10 mouse cellular contexts compared by ENCODE assay signal in genomic region chr19:42069241-42069525, GRCm38 (mm10). TPM values are rescaled to one million over a fixed set of nuclear protein-coding genes. Genes with fewer than 3 reads are reported as not detected.
DNase-seq lines count a peak whose midpoint lies in the region; ATAC-seq and TF ChIP-seq lines count a peak whose summit lies in the region.
"Had no signal": no experiment of that assay in that cellular context is flagged by ENCODE, and none has a peak within 500 bp of the region (broad histone marks: within the 10 kb centered on the region; RNA-seq: fewer than 3 reads in every experiment).

No protein-coding gene starts in this region.

- peaks cover 8% of the 10 kb centered on the region; the same call in 1 of the 2 replicates for H3K36me3 ChIP-seq in hindbrain, embryonic 14.5 days (replicated peaks; ENCODE audit: control insufficient read depth, insufficient read depth)
- H3K36me3 ChIP-seq in hindbrain, embryonic 13.5 days = peaks cover 13% of the 10 kb centered on the region
- H3K36me3 ChIP-seq in kidney, postnatal 0 days (ENCODE audit: insufficient read depth, low read length) = no peaks in the 10 kb centered on the region
- H3K36me3 ChIP-seq in forebrain, embryonic 15.5 days = peaks cover 14% of the 10 kb centered on the region; the same call in 1 of the 2 replicates

- H3K4me3 ChIP-seq in hindbrain, embryonic 14.5 days (replicated peaks; ENCODE audit: low read length) = no peak overlapping the region
- H3K4me3 ChIP-seq in hindbrain, embryonic 13.5 days = no peak overlapping the region
- no peak overlapping the region for H3K4me3 ChIP-seq in kidney, postnatal 0 days (replicated peaks; ENCODE audit: low read depth, low read length)
- H3K4me3 ChIP-seq in forebrain, embryonic 15.5 days = no peak overlapping the region
- H3K4me3 ChIP-seq: forebrain, embryonic 12.5 days; megakaryocyte, embryonic 14.5 days had no signal

- H3K27ac ChIP-seq in hindbrain, embryonic 14.5 days = no peak overlapping the region
- H3K27ac ChIP-seq in hindbrain, embryonic 13.5 days = no peak overlapping the region
- no peak overlapping the region for H3K27ac ChIP-seq in kidney, postnatal 0 days
- no peak overlapping the region for H3K27ac ChIP-seq in forebrain, embryonic 15.5 days (replicated peaks)
- H3K27ac ChIP-seq: forebrain, embryonic 12.5 days had no signal

- no peak for ATAC-seq in hindbrain, embryonic 14.5 days (ENCODE audit: low FRiP score)
- ATAC-seq in hindbrain, embryonic 13.5 days (ENCODE audit: low FRiP score) = no peak
- no peak for ATAC-seq in kidney, postnatal 0 days (replicated peaks; ENCODE audit: low FRiP score, low read depth)
- ATAC-seq in forebrain, embryonic 15.5 days (replicated peaks) = no peak

- no peaks in the 10 kb centered on the region for H3K27me3 ChIP-seq in hindbrain, embryonic 14.5 days (ENCODE audit: control insufficient read depth, insufficient read depth, low read length)
- H3K27me3 ChIP-seq in hindbrain, embryonic 13.5 days = no peaks in the 10 kb centered on the region
- H3K27me3 ChIP-seq in kidney, postnatal 0 days (ENCODE audit: insufficient read depth, low read length) = no peaks in the 10 kb centered on the region
- no peaks in the 10 kb centered on the region for H3K27me3 ChIP-seq in forebrain, embryonic 15.5 days
- H3K27me3 ChIP-seq: forebrain, embryonic 12.5 days; megakaryocyte, embryonic 14.5 days had no signal

- no peaks in the 10 kb centered on the region for H3K4me1 ChIP-seq in hindbrain, embryonic 14.5 days (replicated peaks; ENCODE audit: control insufficient read depth, insufficient read depth, low read length)
- H3K4me1 ChIP-seq in hindbrain, embryonic 13.5 days (replicated peaks) = no peaks in the 10 kb centered on the region
- H3K4me1 ChIP-seq in kidney, postnatal 0 days (replicated peaks; ENCODE audit: insufficient read depth, low read length) = 0 out of 2 replicates have a peak, but pooled peaks cover 3% of the 10 kb centered on the region
- H3K4me1 ChIP-seq in forebrain, embryonic 15.5 days = no peaks in the 10 kb centered on the region
- H3K4me1 ChIP-seq: forebrain, embryonic 12.5 days had no signal

- WGBS in hindbrain, embryonic 14.5 days = 59% methylated on average over 6 of the region's 6 CpGs
- 65% methylated on average over 6 of the region's 6 CpGs for WGBS in hindbrain, embryonic 13.5 days
- 46% methylated on average over 6 of the region's 6 CpGs for WGBS in kidney, postnatal 0 days
- 60% methylated on average over 6 of the region's 6 CpGs for WGBS in forebrain, embryonic 15.5 days

- peak; percentile 41 for DNase-seq in hindbrain, embryonic 14.5 days (ENCODE audit: low spot score)
- DNase-seq in 416B (ENCODE audit: low read depth) (peak; percentile 45), MN1 (ENCODE audit: low spot score) (peak; percentile 64)
- peak; percentile 84 for DNase-seq in kidney, postnatal 0 days (ENCODE audit: low spot score)
- no peak for DNase-seq in spleen, postnatal 4 days (ENCODE audit: low spot score in 2 of 2)
- DNase-seq in gastrocnemius, postnatal 14 days = no peak

- TF ChIP-seq CTCF in kidney, postnatal 0 days (IDR thresholded peaks at IDR 0.05; ENCODE audit: low read depth) = peak; percentile 80

- no peak overlapping the region for H3K4me2 ChIP-seq in hindbrain, embryonic 14.5 days (replicated peaks)
- no peak overlapping the region for H3K4me2 ChIP-seq in hindbrain, embryonic 13.5 days
- H3K4me2 ChIP-seq in kidney, postnatal 0 days (ENCODE audit: low read length) = no peak overlapping the region
- H3K4me2 ChIP-seq in forebrain, embryonic 15.5 days (replicated peaks) = no peak overlapping the region
- H3K4me2 ChIP-seq: forebrain, embryonic 12.5 days had no signal

- H3K9ac ChIP-seq in hindbrain, embryonic 14.5 days = no peak overlapping the region
- H3K9ac ChIP-seq in hindbrain, embryonic 13.5 days = no peak overlapping the region
- H3K9ac ChIP-seq in kidney, postnatal 0 days (ENCODE audit: low read depth, low read length) = no peak overlapping the region
- H3K9ac ChIP-seq in forebrain, embryonic 15.5 days (replicated peaks) = no peak overlapping the region
- H3K9ac ChIP-seq: forebrain, embryonic 12.5 days had no signal

- intact Hi-C loops in gastrocnemius, postnatal 14 days (cut with DNase I; ENCODE audit: low total_unique reads) = no loop called here

- no peaks in the 10 kb centered on the region for H3K9me3 ChIP-seq in hindbrain, embryonic 14.5 days (ENCODE audit: control insufficient read depth, low read length)
- no peaks in the 10 kb centered on the region for H3K9me3 ChIP-seq in hindbrain, embryonic 13.5 days
- no peaks in the 10 kb centered on the region for H3K9me3 ChIP-seq in kidney, postnatal 0 days (replicated peaks; ENCODE audit: low read length)
- H3K9me3 ChIP-seq in forebrain, embryonic 15.5 days = no peaks in the 10 kb centered on the region
- H3K9me3 ChIP-seq: forebrain, embryonic 12.5 days had no signal

RNA-seq across cellular contexts. Expression of gene Morn4, which starts 17.0 kb away (rescaled TPM):
- 117 and 128 TPM in 2 replicates for polyA plus RNA-seq in hindbrain, embryonic 14.5 days (2014; fragmentation: Nextera tagmentation; extraction: Ambion mirVana)
- 125 TPM in 2 replicates for polyA plus RNA-seq in hindbrain, embryonic 13.5 days (2015; fragmentation: Nextera tagmentation; extraction: Ambion mirVana)
- 22.2 and 24.6 TPM in 2 replicates for polyA plus RNA-seq in kidney, postnatal 0 days (2015; fragmentation: Nextera tagmentation; extraction: Ambion mirVana)
- polyA plus RNA-seq in forebrain, embryonic 15.5 days (2015; fragmentation: Nextera tagmentation; extraction: Ambion mirVana) = 163 and 169 TPM in 2 replicates
- total RNA-seq in gastrocnemius, postnatal 14 days (2021) = 1 to 10 TPM; 1.7 to 1.9 TPM

RNA-seq across cellular contexts. Expression of gene 4933411K16Rik, which starts 17.1 kb away (rescaled TPM):
- polyA plus RNA-seq in hindbrain, embryonic 14.5 days (2014; fragmentation: Nextera tagmentation; extraction: Ambion mirVana) = not detected in 2 replicates
- not detected in 2 replicates for polyA plus RNA-seq in hindbrain, embryonic 13.5 days (2015; fragmentation: Nextera tagmentation; extraction: Ambion mirVana)
- 0.34 and 0.38 TPM in 2 replicates for polyA plus RNA-seq in kidney, postnatal 0 days (2015; fragmentation: Nextera tagmentation; extraction: Ambion mirVana)
- polyA plus RNA-seq in forebrain, embryonic 15.5 days (2015; fragmentation: Nextera tagmentation; extraction: Ambion mirVana) = not detected in 2 replicates
- under 1 TPM; 0.25 to 0.42 TPM for total RNA-seq in gastrocnemius, postnatal 14 days (2021)

RNA-seq across cellular contexts. Expression of gene Pi4k2a, which starts 21.1 kb away (rescaled TPM):
- polyA plus RNA-seq in hindbrain, embryonic 14.5 days (2014; fragmentation: Nextera tagmentation; extraction: Ambion mirVana) = 39.0 and 40.6 TPM in 2 replicates
- polyA plus RNA-seq in hindbrain, embryonic 13.5 days (2015; fragmentation: Nextera tagmentation; extraction: Ambion mirVana) = 27.0 and 27.9 TPM in 2 replicates
- 31.9 and 33.2 TPM in 2 replicates for polyA plus RNA-seq in kidney, postnatal 0 days (2015; fragmentation: Nextera tagmentation; extraction: Ambion mirVana)
- polyA plus RNA-seq in forebrain, embryonic 15.5 days (2015; fragmentation: Nextera tagmentation; extraction: Ambion mirVana) = 29.4 and 33.6 TPM in 2 replicates
- total RNA-seq in gastrocnemius, postnatal 14 days (2021) = 10 to 100 TPM; 14.0 to 14.7 TPM

RNA-seq across cellular contexts. Expression of gene Hoga1, which starts 23.8 kb away (rescaled TPM):
- polyA plus RNA-seq in hindbrain, embryonic 14.5 days (2014; fragmentation: Nextera tagmentation; extraction: Ambion mirVana) = 1.3 and 2.2 TPM in 2 replicates
- polyA plus RNA-seq in hindbrain, embryonic 13.5 days (2015; fragmentation: Nextera tagmentation; extraction: Ambion mirVana) = 1.3 and 1.7 TPM in 2 replicates
- polyA plus RNA-seq in kidney, postnatal 0 days (2015; fragmentation: Nextera tagmentation; extraction: Ambion mirVana) = 97.6 and 110 TPM in 2 replicates
- polyA plus RNA-seq in forebrain, embryonic 15.5 days (2015; fragmentation: Nextera tagmentation; extraction: Ambion mirVana) = 0.96 and 1.2 TPM in 2 replicates
- total RNA-seq in gastrocnemius, postnatal 14 days (2021) = 1 to 10 TPM; 3.3 to 4.3 TPM

RNA-seq across cellular contexts. Expression of gene Ankrd2, which starts 33.4 kb away (rescaled TPM):
- 0.82 and 1.2 TPM in 2 replicates for polyA plus RNA-seq in hindbrain, embryonic 14.5 days (2014; fragmentation: Nextera tagmentation; extraction: Ambion mirVana)
- 0.35 and 0.53 TPM in 2 replicates for polyA plus RNA-seq in hindbrain, embryonic 13.5 days (2015; fragmentation: Nextera tagmentation; extraction: Ambion mirVana)
- polyA plus RNA-seq in kidney, postnatal 0 days (2015; fragmentation: Nextera tagmentation; extraction: Ambion mirVana) = 0.11 and 0.13 TPM in 2 replicates
- 0.36 and 0.51 TPM in 2 replicates for polyA plus RNA-seq in forebrain, embryonic 15.5 days (2015; fragmentation: Nextera tagmentation; extraction: Ambion mirVana)
- 100 to 1,000 TPM; 113 to 188 TPM for total RNA-seq in gastrocnemius, postnatal 14 days (2021)

Comparison
In these comparisons a context has a peak if more than half of its experiments do, and no peak if none do; other contexts are left out.
1. DNase-seq: peak in hindbrain, embryonic 14.5 days (single experiment), 416B (single experiment), MN1 (single experiment) and kidney, postnatal 0 days (single experiment); none in spleen, postnatal 4 days (0 of 2) and gastrocnemius, postnatal 14 days (single experiment).